Mouse (Mus musculus): ENCODE results near the gene Rpl13a. TPM values are rescaled to one million over a fixed set of nuclear protein-coding genes. Genes with fewer than 3 reads are reported as not detected.
"Not testable (repeated sequence)": the region's sequence is repeated elsewhere in the genome, so short reads cannot be mapped to it uniquely, and the experiment has no call there.

The Rpl13a gene
- polyA plus RNA-seq (2015; fragmentation: Nextera tagmentation; extraction: Ambion mirVana), result 1,305 and 1,326 TPM in 2 replicates

- peak within 1 kb of the TSS; percentile 68 for H3K4me3 ChIP-seq
- peak within 1 kb of the TSS; percentile 100 for H3K9ac ChIP-seq
- ATAC-seq (ENCODE audit: low FRiP score, low read depth), result peak; percentile 95
- under 1% methylated on average over 48 of the region's 48 CpGs for whole genome bisulfite sequencing
- H3K36me3 ChIP-seq, result peaks cover 29% of the 10 kb centered on the region
- H3K27me3 ChIP-seq, result no peaks in the 10 kb centered on the region; the same call in 1 of the 2 replicates
- peak within 1 kb of the TSS; percentile 92 for H3K27ac ChIP-seq
- peaks cover 40% of the 10 kb centered on the region for H3K4me1 ChIP-seq
- H3K9me3 ChIP-seq, result no peaks in the 10 kb centered on the region
- peak within 1 kb of the TSS; percentile 94 for H3K4me2 ChIP-seq (replicated peaks)
Observed at GRCm38 (mm10) chr7:45128624-45129246, at the start of gene Rpl13a. TSS of gene Rpl13a (minus strand) at chr7:45128761.

GRCm38 (mm10) chr7:45176356-45176755 is 47.8 kb upstream of the Rpl13a start:
- peaks cover 19% of the 10 kb centered on the region for H3K4me1 ChIP-seq
- H3K27ac ChIP-seq, result no peak overlapping the region
- H3K9me3 ChIP-seq, result 0 out of 2 replicates have a peak, but pooled peaks cover 4% of the 10 kb centered on the region
- H3K9ac ChIP-seq, result peak overlapping the region; percentile 39; the same call in 1 of the 2 replicates
- no peak for ATAC-seq (ENCODE audit: low FRiP score, low read depth)
- H3K4me3 ChIP-seq, result peak overlapping the region; percentile 29
- H3K4me2 ChIP-seq (replicated peaks), result peak overlapping the region; percentile 56
- WGBS, result 2% methylated on average over 31 of the region's 31 CpGs
- no peaks in the 10 kb centered on the region for H3K36me3 ChIP-seq
- peaks cover 97% of the 10 kb centered on the region for H3K27me3 ChIP-seq

GRCm38 (mm10) chr7:45175929-45176328 is 47.4 kb upstream of the Rpl13a start:
- no peak for ATAC-seq (ENCODE audit: low FRiP score, low read depth)
- H3K4me3 ChIP-seq, result peak overlapping the region; percentile 29

GRCm38 (mm10) chr7:45175398-45175797 is 46.8 kb upstream of the Rpl13a start:
- H3K9me3 ChIP-seq, result peaks cover 8% of the 10 kb centered on the region
- H3K9ac ChIP-seq, result no peak overlapping the region
- 2% methylated on average over 13 of the region's 13 CpGs for WGBS
- ATAC-seq (ENCODE audit: low FRiP score, low read depth), result no peak
- H3K4me1 ChIP-seq, result peaks cover 15% of the 10 kb centered on the region
- H3K27ac ChIP-seq, result no peak overlapping the region
- H3K36me3 ChIP-seq, result no peaks in the 10 kb centered on the region
- H3K4me2 ChIP-seq (replicated peaks), result no peak overlapping the region
- H3K4me3 ChIP-seq, result no peak overlapping the region
- H3K27me3 ChIP-seq, result peaks cover 97% of the 10 kb centered on the region

More at GRCm38 (mm10) chr7:45175929-45176328, 47.4 kb upstream of the Rpl13a start:
- peak overlapping the region; percentile 39; the same call in 1 of the 2 replicates for H3K9ac ChIP-seq
- peak overlapping the region; percentile 56 for H3K4me2 ChIP-seq (replicated peaks)
- 3% methylated on average over 23 of the region's 23 CpGs for WGBS
- peaks cover 97% of the 10 kb centered on the region for H3K27me3 ChIP-seq
- no peaks in the 10 kb centered on the region for H3K36me3 ChIP-seq
- H3K4me1 ChIP-seq, result peaks cover 17% of the 10 kb centered on the region
- H3K9me3 ChIP-seq, result 0 out of 2 replicates have a peak, but pooled peaks cover 4% of the 10 kb centered on the region
- no peak overlapping the region for H3K27ac ChIP-seq

GRCm38 (mm10) chr7:45174567-45175280 is 46.2 kb upstream of the Rpl13a start:
- Histone ChIP-seq H3K9me3 (peaks cover 15% of the 10 kb centered on the region), H3K4me1 (peaks cover 15% of the 10 kb centered on the region), H3K27ac (no peak overlapping the region), H3K4me3 (0 out of 2 replicates have a peak overlapping the region, but pooled peaks have one; percentile 10), H3K27me3 (peaks cover 97% of the 10 kb centered on the region), H3K36me3 (no peaks in the 10 kb centered on the region), H3K9ac (no peak overlapping the region; the same call in 1 of the 2 replicates), H3K4me2 (replicated peaks) (peak overlapping the region; percentile 38; the same call in 1 of the 2 replicates)
- WGBS, result 5% methylated on average over 29 of the region's 29 CpGs
- ATAC-seq (ENCODE audit: low FRiP score, low read depth), result no peak

GRCm38 (mm10) chr7:45173772-45174171 is 45.2 kb upstream of the Rpl13a start:
- 58% methylated on average over 1 of the region's 1 CpGs for WGBS
- not testable (repeated sequence) for H3K36me3 ChIP-seq; ATAC-seq (ENCODE audit: low FRiP score, low read depth); H3K27ac ChIP-seq; H3K4me2 ChIP-seq (replicated peaks); H3K9ac ChIP-seq; H3K4me3 ChIP-seq
- Histone ChIP-seq H3K9me3 (peaks cover 24% of the 10 kb centered on the region), H3K27me3 (peaks cover 97% of the 10 kb centered on the region), H3K4me1 (peaks cover 15% of the 10 kb centered on the region)

GRCm38 (mm10) chr7:45172974-45173373 is 44.4 kb upstream of the Rpl13a start:
- Histone ChIP-seq H3K4me3 (no peak overlapping the region), H3K4me1 (peaks cover 15% of the 10 kb centered on the region), H3K27ac (no peak overlapping the region), H3K27me3 (peaks cover 97% of the 10 kb centered on the region), H3K9ac (no peak overlapping the region), H3K4me2 (replicated peaks) (no peak overlapping the region), H3K9me3 (peaks cover 27% of the 10 kb centered on the region), H3K36me3 (no peaks in the 10 kb centered on the region)
- WGBS, result 59% methylated on average over 7 of the region's 7 CpGs
- ATAC-seq (ENCODE audit: low FRiP score, low read depth), result no peak

GRCm38 (mm10) chr7:45169495-45169894 is 40.9 kb upstream of the Rpl13a start:
- H3K9me3 ChIP-seq, result peaks cover 23% of the 10 kb centered on the region
- WGBS, result 88% methylated on average over 3 of the region's 3 CpGs
- H3K4me2 ChIP-seq (replicated peaks), result no peak overlapping the region
- H3K4me1 ChIP-seq, result peaks cover under 1% of the 10 kb centered on the region; the same call in 1 of the 2 replicates
- H3K27me3 ChIP-seq, result peaks cover 97% of the 10 kb centered on the region
- ATAC-seq (ENCODE audit: low FRiP score, low read depth), result no peak
- H3K36me3 ChIP-seq, result no peaks in the 10 kb centered on the region
- no peak overlapping the region for H3K27ac ChIP-seq
- no peak overlapping the region; the same call in 1 of the 2 replicates for H3K4me3 ChIP-seq
- H3K9ac ChIP-seq, result no peak overlapping the region

GRCm38 (mm10) chr7:45168656-45169055 is 40.1 kb upstream of the Rpl13a start:
- ATAC-seq (ENCODE audit: low FRiP score, low read depth), result no peak
- H3K4me2 ChIP-seq (replicated peaks), result no peak overlapping the region
- H3K4me3 ChIP-seq, result 0 out of 2 replicates have a peak overlapping the region, but pooled peaks have one; percentile 7
- no peak overlapping the region for H3K27ac ChIP-seq
- no peak overlapping the region for H3K9ac ChIP-seq
- peaks cover 23% of the 10 kb centered on the region for H3K9me3 ChIP-seq
- H3K27me3 ChIP-seq, result peaks cover 97% of the 10 kb centered on the region
- peaks cover 5% of the 10 kb centered on the region for H3K4me1 ChIP-seq
- H3K36me3 ChIP-seq, result no peaks in the 10 kb centered on the region
- 6% methylated on average over 24 of the region's 24 CpGs for WGBS

- WGBS, result 2% methylated on average over 19 of the region's 19 CpGs
- ATAC-seq (ENCODE audit: low FRiP score, low read depth), result no peak
- Histone ChIP-seq H3K4me2 (replicated peaks) (no peak overlapping the region), H3K4me1 (peaks cover 6% of the 10 kb centered on the region), H3K9ac (no peak overlapping the region), H3K27me3 (peaks cover 100% of the 10 kb centered on the region), H3K36me3 (no peaks in the 10 kb centered on the region), H3K4me3 (no peak overlapping the region), H3K9me3 (peaks cover 23% of the 10 kb centered on the region), H3K27ac (no peak overlapping the region)
Observed at GRCm38 (mm10) chr7:45167761-45168445, 39.3 kb upstream of the Rpl13a start.

GRCm38 (mm10) chr7:45166950-45167401 is 38.4 kb upstream of the Rpl13a start:
- no peak overlapping the region for H3K4me3 ChIP-seq
- H3K4me1 ChIP-seq, result peaks cover 13% of the 10 kb centered on the region
- H3K27me3 ChIP-seq, result peaks cover 97% of the 10 kb centered on the region
- H3K9ac ChIP-seq, result no peak overlapping the region
- WGBS, result 15% methylated on average over 10 of the region's 10 CpGs
- no peak overlapping the region for H3K27ac ChIP-seq
- peaks cover 23% of the 10 kb centered on the region for H3K9me3 ChIP-seq
- no peak for ATAC-seq (ENCODE audit: low FRiP score, low read depth)
- H3K4me2 ChIP-seq (replicated peaks), result no peak overlapping the region
- H3K36me3 ChIP-seq, result no peaks in the 10 kb centered on the region
